Mouse (Mus musculus) ES-E14 (cell line): Measurements from ENCODE around the gene 1700010I14Rik.

ENCODE experiments used
- MAFK ChIP-seq: IDR thresholded peaks from 2 replicates; pipeline ENCODE4 v1.6.1; 2014; ENCODE audit warnings: mild to moderate bottlenecking, low read depth, low read length, inconsistent platforms; ENCODE audit not compliant: insufficient read depth
- ZC3H11A ChIP-seq: IDR thresholded peaks from 2 replicates; pipeline ENCODE4 v1.6.1; 2012; ENCODE audit warnings: low read depth, mild to moderate bottlenecking, inconsistent platforms, low read length, borderline replicate concordance
- ZNF384 ChIP-seq: IDR thresholded peaks from 2 replicates; pipeline ENCODE4 v1.6.1; 2012; ENCODE audit warnings: low read depth, low read length, inconsistent platforms

GRCm38 (mm10) chr17:9002438-9002837 is 14.3 kb downstream of the 1700010I14Rik start:
- TF ChIP-seq ZNF384: no peak
- no peak for TF ChIP-seq ZC3H11A
- TF ChIP-seq MAFK: no peak
